ENCODE assay signal across 19 mouse cellular contexts in genomic region chr4:140504921-140505607, GRCm38 (mm10).
DNase-seq lines count a peak whose midpoint lies in the region; ATAC-seq and TF ChIP-seq lines count a peak whose summit lies in the region.
"Had no signal": no experiment of that assay in that cellular context is flagged by ENCODE, and none has a peak within 500 bp of the region (broad histone marks: within the 10 kb centered on the region; RNA-seq: fewer than 3 reads in every experiment).

No protein-coding gene starts in this region.

- H3K4me3 ChIP-seq in midbrain, embryonic 15.5 days: no peak overlapping the region
- H3K4me3 ChIP-seq in midbrain, postnatal 0 days (ENCODE audit: low read depth, low read length): no peak overlapping the region
- H3K4me3 ChIP-seq in forebrain, embryonic 13.5 days: no peak overlapping the region
- no peak overlapping the region for H3K4me3 ChIP-seq in midbrain, embryonic 16.5 days (ENCODE audit: low read depth, low read length)
- H3K4me3 ChIP-seq: embryonic facial prominence, embryonic 15.5 days; heart, adult 2 months; heart, embryonic 15.5 days; limb, embryonic 10.5 days had no signal

- peak; percentile 63; the same call in 1 of the 2 replicates for ATAC-seq in midbrain, embryonic 15.5 days (replicated peaks)
- ATAC-seq in midbrain, postnatal 0 days (ENCODE audit: low FRiP score): no peak
- ATAC-seq in forebrain, embryonic 13.5 days: peak; percentile 78
- 0 out of 2 replicates have a peak, but pooled peaks have one; percentile 66 for ATAC-seq in midbrain, embryonic 16.5 days

- 0 out of 2 replicates have a peak overlapping the region, but pooled peaks have one; percentile 15 for H3K27ac ChIP-seq in midbrain, embryonic 15.5 days
- no peak overlapping the region for H3K27ac ChIP-seq in midbrain, postnatal 0 days (ENCODE audit: low read depth, low read length)
- H3K27ac ChIP-seq in forebrain, embryonic 13.5 days: peak overlapping the region; percentile 89
- H3K27ac ChIP-seq in midbrain, embryonic 16.5 days (ENCODE audit: low read length): no peak overlapping the region
- H3K27ac ChIP-seq: embryonic facial prominence, embryonic 15.5 days; heart, adult 2 months; heart, embryonic 15.5 days; limb, embryonic 10.5 days had no signal

- no peaks in the 10 kb centered on the region for H3K27me3 ChIP-seq in midbrain, embryonic 15.5 days (replicated peaks)
- no peaks in the 10 kb centered on the region for H3K27me3 ChIP-seq in midbrain, postnatal 0 days (ENCODE audit: insufficient read depth, low read length)
- no peaks in the 10 kb centered on the region for H3K27me3 ChIP-seq in forebrain, embryonic 13.5 days
- no peaks in the 10 kb centered on the region for H3K27me3 ChIP-seq in midbrain, embryonic 16.5 days (ENCODE audit: control insufficient read depth, insufficient read depth, low read depth, low read length)
- H3K27me3 ChIP-seq: embryonic facial prominence, embryonic 15.5 days had no signal

- H3K4me2 ChIP-seq in midbrain, embryonic 15.5 days: no peak overlapping the region
- no peak overlapping the region for H3K4me2 ChIP-seq in midbrain, postnatal 0 days (ENCODE audit: low read depth, low read length, poor library complexity, severe bottlenecking)
- peak overlapping the region; percentile 25 for H3K4me2 ChIP-seq in forebrain, embryonic 13.5 days
- no peak overlapping the region for H3K4me2 ChIP-seq in midbrain, embryonic 16.5 days (ENCODE audit: low read length)
- H3K4me2 ChIP-seq: embryonic facial prominence, embryonic 15.5 days; heart, embryonic 15.5 days; liver, embryonic 11.5 days had no signal

- WGBS in midbrain, embryonic 15.5 days: 55% methylated on average over 19 of the region's 19 CpGs
- WGBS in midbrain, postnatal 0 days: 54% methylated on average over 19 of the region's 19 CpGs
- whole genome bisulfite sequencing in forebrain, embryonic 13.5 days: 20% methylated on average over 17 of the region's 19 CpGs
- WGBS in midbrain, embryonic 16.5 days: 51% methylated on average over 18 of the region's 19 CpGs

- intact Hi-C loops in left cerebral cortex, postnatal 4 days (cut with DNase I): no loop called here

- H3K9ac ChIP-seq in midbrain, embryonic 15.5 days: no peak overlapping the region
- H3K9ac ChIP-seq in midbrain, postnatal 0 days (replicated peaks; ENCODE audit: low read length, poor library complexity, severe bottlenecking): no peak overlapping the region
- H3K9ac ChIP-seq in forebrain, embryonic 13.5 days: no peak overlapping the region; the same call in 1 of the 2 replicates
- no peak overlapping the region for H3K9ac ChIP-seq in midbrain, embryonic 16.5 days (ENCODE audit: low read depth, low read length)
- H3K9ac ChIP-seq: embryonic facial prominence, embryonic 15.5 days; heart, embryonic 15.5 days had no signal

- peaks cover 25% of the 10 kb centered on the region for H3K4me1 ChIP-seq in midbrain, embryonic 15.5 days
- no peaks in the 10 kb centered on the region for H3K4me1 ChIP-seq in midbrain, postnatal 0 days (ENCODE audit: insufficient read depth, low read length)
- H3K4me1 ChIP-seq in forebrain, embryonic 13.5 days: peaks cover 45% of the 10 kb centered on the region
- peaks cover 7% of the 10 kb centered on the region for H3K4me1 ChIP-seq in midbrain, embryonic 16.5 days (ENCODE audit: control insufficient read depth, insufficient read depth, low read length)
- H3K4me1 ChIP-seq: embryonic facial prominence, embryonic 15.5 days had no signal

- no peak for DNase-seq in midbrain, postnatal 0 days (ENCODE audit: low spot score)
- DNase-seq in layer of hippocampus, adult 11-12 months (ENCODE audit: low spot score): no peak
- DNase-seq in left cerebral cortex, postnatal 4 days: no peak
- DNase-seq in thymus, postnatal 14 days: no peak
- DNase-seq: adrenal gland, adult 2 months; cerebellum, adult 11 months; cerebellum, postnatal 14 days; heart, adult 2 months; kidney, adult 2 months; lung, adult 2 months; lung, postnatal 36 days; thymus, adult 18-20 months had no signal

- no peaks in the 10 kb centered on the region for H3K9me3 ChIP-seq in midbrain, embryonic 15.5 days
- no peaks in the 10 kb centered on the region for H3K9me3 ChIP-seq in midbrain, postnatal 0 days (ENCODE audit: low read length)
- no peaks in the 10 kb centered on the region for H3K9me3 ChIP-seq in forebrain, embryonic 13.5 days (replicated peaks)
- no peaks in the 10 kb centered on the region for H3K9me3 ChIP-seq in midbrain, embryonic 16.5 days (replicated peaks; ENCODE audit: control insufficient read depth, low read length, poor library complexity, severe bottlenecking)
- H3K9me3 ChIP-seq: embryonic facial prominence, embryonic 15.5 days; heart, embryonic 15.5 days; limb, embryonic 10.5 days had no signal

- no peak for TF ChIP-seq CTCF in midbrain, postnatal 0 days (IDR thresholded peaks at IDR 0.05)

- no peaks in the 10 kb centered on the region for H3K36me3 ChIP-seq in midbrain, embryonic 15.5 days (replicated peaks)
- H3K36me3 ChIP-seq in midbrain, postnatal 0 days (ENCODE audit: insufficient read depth, low read length): no peaks in the 10 kb centered on the region
- H3K36me3 ChIP-seq in forebrain, embryonic 13.5 days (ENCODE audit: poor library complexity, severe bottlenecking): no peaks in the 10 kb centered on the region
- H3K36me3 ChIP-seq in midbrain, embryonic 16.5 days (ENCODE audit: control insufficient read depth, insufficient read depth, low read length): no peaks in the 10 kb centered on the region
- H3K36me3 ChIP-seq: embryonic facial prominence, embryonic 15.5 days; heart, embryonic 15.5 days; limb, embryonic 10.5 days had no signal

Comparison
In these comparisons a context has a peak if more than half of its experiments do, and no peak if none do; other contexts are left out.
1. H3K27ac ChIP-seq: peak in midbrain, embryonic 15.5 days (single experiment) and forebrain, embryonic 13.5 days (single experiment); none in midbrain, postnatal 0 days (single experiment) and midbrain, embryonic 16.5 days (single experiment).